Mouse (Mus musculus) small intestine, adult 2 months (tissue): ENCODE results near the gene Krtap26-1.

Experiments used
- CTCF ChIP-seq: fragments of 200-500 bp; IDR thresholded peaks from 2 replicates; pipeline ENCODE4 v1.5.1; 2012; ENCODE audit warnings: low read depth, mild to moderate bottlenecking, control low read depth, inconsistent platforms, low read length, moderate library complexity, mixed read lengths; ENCODE audit not compliant: insufficient replicate concordance, insufficient read length; ENCODE audit errors: extremely low read depth
- POLR2A ChIP-seq: fragments of 200-500 bp; IDR thresholded peaks from 2 replicates; pipeline ENCODE4 v1.6.1; 2012; ENCODE audit warnings: low read depth, mild to moderate bottlenecking, control low read depth, inconsistent platforms, low read length, moderate library complexity

- no peak for TF ChIP-seq POLR2A
- no peak for TF ChIP-seq CTCF
These were observed 35.7 kb downstream of the Krtap26-1 start, which contains the start of gene Krtap24-1 for GRCm38 (mm10) chr16:88611922-88612321.
